Mouse (Mus musculus): ENCODE data around the gene Lrit3.
"Not testable (repeated sequence)": the region's sequence is repeated elsewhere in the genome, so short reads cannot be mapped to it uniquely, and the experiment has no call there.

Gene Lrit3

GRCm38 (mm10) chr3:129766971-129767794 is 36.6 kb downstream of the Lrit3 start:
- no peak for DNase-seq

DNA sequence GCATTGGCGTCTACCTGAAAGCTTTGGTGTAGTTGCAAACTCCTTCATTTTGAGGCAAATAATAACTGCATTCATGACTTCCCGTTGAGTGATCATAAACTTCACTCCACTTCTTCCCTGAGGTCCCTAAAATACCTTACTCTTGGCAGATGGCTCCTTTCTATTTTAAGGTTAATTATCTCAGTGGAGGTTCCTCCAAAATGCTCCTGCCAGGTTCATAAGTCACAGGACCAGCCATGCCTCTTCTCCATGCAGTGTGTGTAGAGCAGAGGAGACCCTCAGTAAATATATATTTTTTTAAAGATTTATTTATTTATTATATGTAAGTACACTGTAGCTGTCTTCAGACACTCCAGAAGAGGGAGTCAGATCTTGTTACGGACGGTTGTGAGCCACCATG is 37.7 kb downstream of the Lrit3 start:
- no peak for DNase-seq

DNA sequence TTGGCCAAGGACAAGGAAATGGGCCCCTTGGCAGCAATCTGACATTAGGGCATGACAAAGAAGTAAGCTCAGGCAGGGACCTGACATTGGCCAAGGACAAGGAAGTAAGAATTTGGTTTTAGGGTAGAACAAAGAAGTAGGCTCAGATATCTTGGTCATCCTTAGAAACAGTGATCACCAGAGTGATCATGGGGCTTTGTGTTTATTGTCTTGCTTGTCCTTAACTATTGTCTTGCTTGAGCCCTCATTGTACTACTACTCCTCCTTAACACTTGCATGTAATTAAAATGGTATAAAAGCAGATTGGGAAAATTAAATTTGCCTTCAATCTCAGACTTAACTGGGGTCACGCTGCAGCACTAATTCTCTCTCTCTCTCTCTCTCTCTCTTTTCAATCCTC is 46.2 kb downstream of the Lrit3 start:
- not testable (repeated sequence) for DNase-seq

GRCm38 (mm10) chr3:129754650-129755604 is 48.9 kb downstream of the Lrit3 start, which contains the start of gene Egf:
Gene Egf, minus strand, starts transcription at chr3:129755316.
- no peak for DNase-seq

DNA sequence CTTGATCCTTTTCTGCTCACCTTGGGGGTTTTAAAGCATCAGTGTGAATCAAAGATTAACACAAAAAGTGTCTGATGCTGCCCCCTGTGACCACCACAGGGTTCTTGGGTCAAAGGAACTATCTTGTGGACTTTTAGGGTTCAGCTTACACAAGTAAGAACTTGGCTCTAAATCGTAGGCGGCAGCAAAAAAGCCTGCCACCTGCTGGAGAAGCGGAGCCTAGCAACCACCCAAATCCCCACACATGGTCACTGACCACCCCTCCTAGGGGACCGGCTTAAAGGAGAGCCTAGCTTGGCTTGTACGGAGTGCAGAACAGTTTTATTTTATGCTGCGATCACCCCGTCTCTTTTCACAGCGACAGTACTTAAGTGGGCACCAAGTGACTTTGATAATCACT is 59.0 kb downstream of the Lrit3 start:
- DNase-seq, result peak; percentile 40 to 41

GRCm38 (mm10) chr3:129742781-129743180 is 61.0 kb downstream of the Lrit3 start:
- no peak for DNase-seq

DNA sequence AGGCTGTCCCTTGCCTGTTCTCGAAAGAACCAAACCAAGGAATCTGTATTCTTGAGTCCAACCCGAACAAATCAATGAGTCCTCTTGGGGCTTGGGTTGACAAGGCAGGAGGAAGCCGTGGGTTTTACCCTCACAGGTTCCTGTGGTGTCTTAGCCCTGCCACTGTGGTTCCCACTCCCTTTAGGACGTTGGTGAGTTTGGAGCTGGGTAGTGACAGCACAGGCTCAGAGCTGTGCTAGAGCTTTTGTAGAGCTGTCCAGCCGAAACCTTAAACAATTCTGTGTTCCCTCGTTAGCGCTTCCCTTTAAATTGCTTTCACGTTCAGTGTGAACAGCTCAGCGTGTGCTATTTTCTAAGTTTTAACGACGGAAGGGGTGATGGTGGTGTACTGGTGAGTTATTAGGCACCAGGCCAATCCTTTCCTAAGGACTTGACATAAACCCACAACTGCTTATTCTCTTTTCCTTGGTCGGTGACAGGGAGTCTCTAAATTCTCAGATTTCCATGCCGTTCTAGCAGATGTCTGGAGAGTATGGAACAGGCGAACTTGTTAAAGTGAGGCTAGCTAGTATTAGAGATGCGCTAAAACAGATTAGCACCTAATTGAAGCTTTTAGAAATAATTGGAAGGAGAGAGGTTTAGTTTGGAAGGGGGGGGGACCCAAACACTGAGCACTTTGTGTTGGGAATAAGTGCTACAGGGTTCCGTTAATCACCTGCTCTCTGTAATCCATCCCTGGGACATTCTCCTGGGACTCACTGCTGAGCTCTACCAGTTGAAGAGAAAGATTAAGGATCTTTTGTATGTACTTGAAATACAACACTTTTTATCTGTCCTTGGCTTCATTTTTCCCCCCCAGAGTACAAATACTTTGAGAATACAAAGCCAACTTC is 65.3 kb downstream of the Lrit3 start:
- DNase-seq, result no peak
